Mouse (Mus musculus) spleen, postnatal 10 days (tissue): Measurements from ENCODE around the gene Cep131.

Source experiments
- DNase-seq, 2 experiments: peaks; one replicate each; pipeline ENCODE4 v3.0.0; 2021 to 2022; ENCODE audit warnings: low spot score in 2 of 2

The Cep131 gene

GRCm38 (mm10) chr11:120098588-120099511 lies 12.2 kb upstream of the Cep131 start, which contains the start of the genes Tepsin and Ndufaf8:
TSS of gene Tepsin (minus strand) at chr11:120098731.
TSS of gene Ndufaf8 (plus strand) at chr11:120098928.
- DNase-seq: peak; percentile 95 to 100

GRCm38 (mm10) chr11:120092817-120093591 lies 6.4 kb upstream of the Cep131 start:
- DNase-seq: no peak

- no peak for DNase-seq
These were observed 4.0 kb upstream of the Cep131 start for GRCm38 (mm10) chr11:120090661-120091060.

GRCm38 (mm10) chr11:120085891-120086627 lies 568 bp downstream of the Cep131 start:
- peak; percentile 48 to 53 for DNase-seq

- DNase-seq: no peak
These were observed 6.3 kb downstream of the Cep131 start for GRCm38 (mm10) chr11:120080282-120080681.

- no peak for DNase-seq
These were observed 10.4 kb downstream of the Cep131 start for GRCm38 (mm10) chr11:120076191-120076590.

GRCm38 (mm10) chr11:120072986-120073647 lies 13.5 kb downstream of the Cep131 start:
- DNase-seq: no peak

GRCm38 (mm10) chr11:120071731-120072320 lies 14.8 kb downstream of the Cep131 start:
- DNase-seq: no peak

- DNase-seq: no peak
These were observed 15.6 kb downstream of the Cep131 start for GRCm38 (mm10) chr11:120071065-120071464.

- DNase-seq: no peak
These were observed 16.2 kb downstream of the Cep131 start for GRCm38 (mm10) chr11:120070286-120070930.

- no peak for DNase-seq
These were observed 17.4 kb downstream of the Cep131 start for GRCm38 (mm10) chr11:120069261-120069660.

GRCm38 (mm10) chr11:120067834-120068233 lies 18.8 kb downstream of the Cep131 start:
- no peak for DNase-seq

GRCm38 (mm10) chr11:120065291-120065690 lies 21.3 kb downstream of the Cep131 start:
- peak; percentile 41 to 75 for DNase-seq

- no peak for DNase-seq
These were observed 22.0 kb downstream of the Cep131 start for GRCm38 (mm10) chr11:120064668-120065040.

GRCm38 (mm10) chr11:120064006-120064667 lies 22.5 kb downstream of the Cep131 start:
- no peak for DNase-seq

- DNase-seq: no peak
These were observed 23.3 kb downstream of the Cep131 start for GRCm38 (mm10) chr11:120063326-120063725.

GRCm38 (mm10) chr11:120060634-120061033 lies 26.0 kb downstream of the Cep131 start:
- DNase-seq: no peak

- DNase-seq: no peak
These were observed 30.5 kb downstream of the Cep131 start for GRCm38 (mm10) chr11:120055953-120056732.

- no peak for DNase-seq
These were observed 32.8 kb downstream of the Cep131 start for GRCm38 (mm10) chr11:120053846-120054245.
